Mouse (Mus musculus) kidney, adult 11 months (tissue): Measurements from ENCODE around the gene Pdcd2l.

Experiments
- DNase-seq: peaks from one replicate; pipeline ENCODE4 v3.0.0; 2022

The Pdcd2l gene

GRCm38 (mm10) chr7:34196132-34197128 lies at the start of gene Pdcd2l:
Gene Pdcd2l (minus strand): TSS chr7:34196661.
- DNase-seq: peak; percentile 86

- no peak for DNase-seq
Measured at GRCm38 (mm10) chr7:34242176-34242575, 45.7 kb upstream of the Pdcd2l start.

GRCm38 (mm10) chr7:34238086-34238485 lies 41.6 kb upstream of the Pdcd2l start:
- DNase-seq: no peak

GRCm38 (mm10) chr7:34235602-34236001 lies 39.1 kb upstream of the Pdcd2l start:
- DNase-seq: no peak

GRCm38 (mm10) chr7:34234610-34235561 lies 38.4 kb upstream of the Pdcd2l start:
- no peak for DNase-seq

GRCm38 (mm10) chr7:34233909-34234609 lies 37.6 kb upstream of the Pdcd2l start:
- peak; percentile 100 for DNase-seq

GRCm38 (mm10) chr7:34232785-34233725 lies 36.6 kb upstream of the Pdcd2l start:
- no peak for DNase-seq

- peak; percentile 84 for DNase-seq
Measured at GRCm38 (mm10) chr7:34230116-34230515, 33.7 kb upstream of the Pdcd2l start, which contains the start of gene Gpi1. Gene Gpi1 (minus strand): TSS chr7:34230336.

- peak; percentile 59 for DNase-seq
Measured at GRCm38 (mm10) chr7:34229691-34230111, 33.2 kb upstream of the Pdcd2l start.

GRCm38 (mm10) chr7:34229153-34229552 lies 32.7 kb upstream of the Pdcd2l start:
- DNase-seq: no peak

- DNase-seq: no peak
Measured at GRCm38 (mm10) chr7:34228641-34229040, 32.2 kb upstream of the Pdcd2l start.

- DNase-seq: no peak
Measured at GRCm38 (mm10) chr7:34226846-34227245, 30.4 kb upstream of the Pdcd2l start.

GRCm38 (mm10) chr7:34226086-34226485 lies 29.6 kb upstream of the Pdcd2l start:
- peak; percentile 49 for DNase-seq

GRCm38 (mm10) chr7:34224308-34224707 lies 27.8 kb upstream of the Pdcd2l start:
- no peak for DNase-seq

- DNase-seq: no peak
Measured at GRCm38 (mm10) chr7:34222340-34222739, 25.9 kb upstream of the Pdcd2l start.

- DNase-seq: no peak
Measured at GRCm38 (mm10) chr7:34221594-34222250, 25.3 kb upstream of the Pdcd2l start.

GRCm38 (mm10) chr7:34218496-34218895 lies 22.0 kb upstream of the Pdcd2l start:
- no peak for DNase-seq

GRCm38 (mm10) chr7:34216474-34216873 lies 20.0 kb upstream of the Pdcd2l start:
- no peak for DNase-seq

GRCm38 (mm10) chr7:34215481-34215880 lies 19.0 kb upstream of the Pdcd2l start:
- DNase-seq: no peak

GRCm38 (mm10) chr7:34214644-34215043 lies 18.2 kb upstream of the Pdcd2l start:
- no peak for DNase-seq

GRCm38 (mm10) chr7:34213281-34213680 lies 16.8 kb upstream of the Pdcd2l start:
- DNase-seq: no peak
